Mouse (Mus musculus) embryonic facial prominence, embryonic 15.5 days (tissue): Measurements from ENCODE around the gene Gal. TPM values are rescaled to one million over a fixed set of nuclear protein-coding genes. Genes with fewer than 3 reads are reported as not detected.

Source experiments
- ATAC-seq: fragments of 200-750 bp; cut with Nextera tagmentation; 2 replicates; pipeline ENCODE4 v1.8.0; 2017; ENCODE audit warnings: low read depth, moderate TSS enrichment; ENCODE audit not compliant: insufficient number of reproducible peaks, low FRiP score, low TSS enrichment
- H3K27ac ChIP-seq: fragments of 300-500 bp; sonication (generic); replicated peaks from 2 replicates; pipeline ENCODE4 v1.5.1; 2015; ENCODE audit warnings: mild to moderate bottlenecking, inconsistent platforms
- H3K27me3 ChIP-seq: fragments of 300-500 bp; sonication (generic); 2 replicates; pipeline ENCODE4 v1.6.1; 2015; ENCODE audit warnings: inconsistent platforms
- H3K36me3 ChIP-seq: fragments of 300-500 bp; sonication (generic); 2 replicates; pipeline ENCODE4 v1.6.1; 2015; ENCODE audit warnings: mild to moderate bottlenecking, inconsistent platforms
- H3K4me1 ChIP-seq: fragments of 300-500 bp; sonication (generic); 2 replicates; pipeline ENCODE4 v1.6.1; 2015; ENCODE audit warnings: inconsistent platforms
- H3K4me2 ChIP-seq: fragments of 300-500 bp; sonication (generic); replicated peaks from 2 replicates; pipeline ENCODE4 v1.6.1; 2015; ENCODE audit warnings: mild to moderate bottlenecking, inconsistent platforms
- H3K4me3 ChIP-seq: fragments of 300-500 bp; sonication (generic); replicated peaks from 2 replicates; pipeline ENCODE4 v1.5.1; 2015; ENCODE audit warnings: mild to moderate bottlenecking, inconsistent platforms
- H3K9ac ChIP-seq: fragments of 300-500 bp; sonication (generic); 2 replicates; pipeline ENCODE4 v1.6.1; 2015; ENCODE audit warnings: inconsistent platforms
- H3K9me3 ChIP-seq: fragments of 300-500 bp; sonication (generic); replicated peaks from 2 replicates; pipeline ENCODE4 v1.6.1; 2016; ENCODE audit warnings: inconsistent platforms
- WGBS: fragments of 180-500 bp; shearing (Covaris S2); methylation state at CpG from one replicate; pipeline ENCODE4 v1.1.7; 2015; 5-methylcytosine and 5-hydroxymethylcytosine counted together
- polyA plus RNA-seq: library from polyadenylated mRNA; unstranded; fragments of >200 nt; fragmentation: Nextera tagmentation; extraction: Ambion mirVana; gene quantifications from 2 replicates; pipeline ENCODE4 v1.2.1, GENCODE M21; 2015

The Gal gene
- 1.8 and 3.8 TPM in 2 replicates for polyA plus RNA-seq

DNA sequence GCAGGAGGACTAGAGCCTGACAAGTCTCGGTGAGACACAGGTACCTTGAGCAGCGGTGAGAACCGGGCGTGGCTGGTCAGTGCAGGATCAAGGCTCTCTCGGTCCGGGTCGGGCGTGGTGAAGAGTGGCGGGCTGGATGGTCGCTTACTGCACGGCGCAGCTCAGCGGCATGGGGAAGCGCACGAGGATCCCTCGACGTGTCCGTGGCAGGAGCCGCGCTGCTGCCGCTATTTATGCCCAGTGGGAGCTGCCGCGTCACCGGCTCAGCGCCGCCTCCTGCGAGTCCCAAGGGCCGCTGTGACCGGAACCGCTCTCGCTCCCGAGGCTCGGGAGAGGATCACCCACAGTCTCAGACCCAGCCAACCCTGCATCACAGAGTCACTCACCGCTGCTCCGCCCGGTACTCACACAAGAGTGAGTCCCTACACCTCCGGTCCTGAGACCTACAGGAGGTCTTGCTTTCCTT lies at the start of gene Gal:
Gene Gal (minus strand): TSS at position 277 of the 466 bp plus-strand sequence.
- peak within 1 kb of the TSS; percentile 32 for H3K4me3 ChIP-seq
- 4% methylated on average over 34 of the region's 37 CpGs for WGBS
- H3K36me3 ChIP-seq, result no peaks in the 10 kb centered on the region
- H3K9ac ChIP-seq, result no peak within 1 kb of the TSS
- H3K4me2 ChIP-seq, result peak within 1 kb of the TSS; percentile 55
- H3K27me3 ChIP-seq, result peaks cover 41% of the 10 kb centered on the region
- ATAC-seq, result no peak
- peaks cover 9% of the 10 kb centered on the region for H3K4me1 ChIP-seq
- no peak within 1 kb of the TSS for H3K27ac ChIP-seq
- H3K9me3 ChIP-seq, result 0 out of 2 replicates have a peak, but pooled peaks cover 4% of the 10 kb centered on the region

DNA sequence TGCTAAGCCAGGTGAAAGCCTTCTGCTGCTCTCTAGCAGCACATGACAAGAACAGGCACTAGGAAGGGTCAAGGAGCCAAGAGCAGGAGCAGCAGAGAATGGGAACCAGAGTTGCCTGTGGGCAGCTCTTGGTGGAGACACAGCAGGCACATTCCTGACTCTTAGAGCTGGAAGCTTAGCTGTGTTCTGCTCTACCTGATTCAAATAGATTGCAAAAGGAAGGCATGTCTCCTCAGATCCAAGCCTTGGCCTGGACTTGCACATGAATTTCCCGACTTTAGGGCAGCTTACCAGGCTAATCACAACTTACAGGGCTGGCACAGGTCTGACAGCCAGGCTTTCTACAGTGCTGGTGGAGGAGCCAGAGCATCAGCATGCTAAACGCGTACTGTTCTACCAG lies 45.6 kb upstream of the Gal start:
- H3K9me3 ChIP-seq, result no peaks in the 10 kb centered on the region
- H3K4me2 ChIP-seq, result no peak overlapping the region
- H3K27me3 ChIP-seq, result no peaks in the 10 kb centered on the region
- 73% methylated on average over 3 of the region's 3 CpGs for WGBS
- ATAC-seq, result no peak
- peaks cover 89% of the 10 kb centered on the region for H3K36me3 ChIP-seq
- no peak overlapping the region for H3K9ac ChIP-seq
- H3K4me1 ChIP-seq, result no peaks in the 10 kb centered on the region
- H3K4me3 ChIP-seq, result no peak overlapping the region
- H3K27ac ChIP-seq, result 0 out of 2 replicates have a peak overlapping the region, but pooled peaks have one; percentile 8

DNA sequence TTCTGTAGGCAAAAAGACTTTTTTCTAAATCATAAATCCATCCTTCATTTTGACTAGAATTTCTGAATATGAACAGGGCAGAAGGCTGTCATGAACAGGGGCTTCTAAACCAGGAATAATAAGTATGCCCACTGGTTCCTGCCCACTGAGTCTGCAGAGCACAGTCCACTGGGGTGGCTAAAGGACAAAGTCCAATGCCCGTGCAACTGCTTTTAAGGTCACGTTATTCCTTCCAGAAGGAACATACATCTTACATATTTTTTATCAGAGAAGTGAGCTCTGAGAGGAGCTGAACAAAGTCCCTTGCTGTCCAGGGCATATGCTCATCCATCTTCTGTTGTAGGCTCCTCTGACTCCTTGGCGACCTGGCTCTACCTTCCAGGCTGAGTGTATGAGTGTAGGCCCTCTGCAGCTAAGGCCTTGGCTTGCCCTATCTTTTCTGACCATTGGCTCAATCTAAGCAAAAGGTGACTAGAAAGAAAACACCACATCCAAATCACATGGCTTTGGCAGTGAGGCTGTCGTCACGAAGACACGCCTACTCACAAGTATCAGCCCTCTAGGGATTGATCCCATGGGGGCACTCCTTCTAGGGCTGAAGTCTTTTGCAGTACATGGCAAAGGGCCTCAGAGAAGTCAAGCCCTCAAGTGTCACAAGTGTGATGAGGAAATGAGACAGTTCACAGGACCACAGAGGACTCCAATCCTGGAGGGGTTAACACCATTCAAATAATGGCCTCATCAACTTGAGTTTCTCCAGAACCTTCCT lies 44.2 kb upstream of the Gal start:
- 90% methylated on average over 6 of the region's 6 CpGs for WGBS
- no peak overlapping the region for H3K9ac ChIP-seq
- ATAC-seq, result no peak

DNA sequence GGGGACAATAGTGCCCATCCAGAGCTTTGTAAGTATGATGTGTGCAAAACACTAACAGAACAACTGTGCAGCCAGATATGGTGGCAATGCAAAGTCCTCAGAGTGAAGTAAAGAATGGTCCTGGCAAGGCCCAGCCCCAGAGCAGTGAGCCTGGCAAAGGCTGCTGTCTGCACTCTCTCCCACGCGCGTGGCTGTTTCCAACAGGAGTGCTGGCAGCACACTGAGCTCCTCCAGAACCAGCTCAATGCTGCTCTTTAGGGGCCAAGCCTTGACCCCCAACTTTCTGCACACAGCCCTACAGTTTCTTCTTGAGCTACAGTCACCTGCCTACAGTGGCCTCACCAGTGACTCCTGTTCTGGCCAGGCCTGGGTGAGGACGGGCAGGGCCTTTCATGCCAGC lies 43.4 kb upstream of the Gal start:
- Histone ChIP-seq H3K4me1 (no peaks in the 10 kb centered on the region), H3K9ac (no peak overlapping the region), H3K27me3 (no peaks in the 10 kb centered on the region), H3K4me2 (no peak overlapping the region), H3K36me3 (peaks cover 83% of the 10 kb centered on the region), H3K9me3 (no peaks in the 10 kb centered on the region), H3K4me3 (no peak overlapping the region), H3K27ac (no peak overlapping the region)
- ATAC-seq, result no peak
- 93% methylated on average over 4 of the region's 4 CpGs for WGBS

More for the DNA sequence above, 44.2 kb upstream of the Gal start:
- Histone ChIP-seq H3K4me2 (no peak overlapping the region), H3K27ac (no peak overlapping the region), H3K9me3 (no peaks in the 10 kb centered on the region), H3K4me3 (no peak overlapping the region), H3K27me3 (no peaks in the 10 kb centered on the region), H3K36me3 (peaks cover 86% of the 10 kb centered on the region), H3K4me1 (no peaks in the 10 kb centered on the region)

DNA sequence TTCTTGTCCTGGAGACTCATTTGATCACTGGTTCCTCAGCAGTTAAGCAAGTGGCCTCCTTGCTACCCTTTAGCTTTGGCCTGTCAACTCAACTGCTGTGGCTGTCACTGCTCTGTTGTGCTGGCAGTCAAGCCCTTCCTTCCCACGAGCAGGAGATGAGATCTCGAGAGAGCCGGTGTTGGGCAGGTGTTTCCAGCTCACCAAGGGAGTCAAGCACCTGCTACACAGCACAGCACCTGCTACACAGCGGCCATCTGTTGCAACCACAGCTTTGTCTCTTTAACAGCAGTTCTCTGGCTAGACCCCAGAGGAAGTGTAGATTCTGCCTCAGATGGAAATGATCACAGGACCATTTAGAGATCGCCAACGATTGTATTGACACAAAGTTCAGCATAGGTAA lies 37.3 kb upstream of the Gal start:
- H3K9me3 ChIP-seq, result no peaks in the 10 kb centered on the region
- no peak overlapping the region for H3K9ac ChIP-seq
- H3K4me2 ChIP-seq, result no peak overlapping the region
- H3K27me3 ChIP-seq, result no peaks in the 10 kb centered on the region
- 61% methylated on average over 6 of the region's 6 CpGs for WGBS
- 0 out of 2 replicates have a peak overlapping the region, but pooled peaks have one; percentile 8 for H3K27ac ChIP-seq
- peaks cover 22% of the 10 kb centered on the region for H3K36me3 ChIP-seq
- H3K4me3 ChIP-seq, result no peak overlapping the region
- H3K4me1 ChIP-seq, result 0 out of 2 replicates have a peak, but pooled peaks cover 3% of the 10 kb centered on the region
- ATAC-seq, result no peak

DNA sequence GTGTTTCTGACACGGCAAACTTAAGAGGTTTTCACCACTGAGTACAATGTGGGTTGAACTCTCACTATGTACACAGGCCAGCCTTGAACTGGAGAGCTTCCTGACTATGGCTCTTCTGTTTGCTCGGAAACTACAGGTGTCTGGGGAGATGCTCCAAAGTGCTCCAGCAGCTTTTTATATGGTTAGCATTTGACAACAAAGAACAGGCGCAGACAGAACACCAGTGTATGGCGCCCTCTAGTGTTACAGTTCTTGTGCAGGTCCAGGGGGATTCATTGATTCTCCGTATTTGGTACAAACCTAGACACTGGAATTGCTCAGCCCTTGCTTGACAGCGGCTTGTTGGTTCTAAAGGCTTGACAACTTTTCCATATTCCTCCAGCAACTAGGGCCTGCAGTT lies 36.8 kb upstream of the Gal start:
- peak; percentile 40; the same call in 1 of the 2 replicates for ATAC-seq
- H3K27me3 ChIP-seq, result no peaks in the 10 kb centered on the region
- 20% methylated on average over 6 of the region's 6 CpGs for WGBS

DNA sequence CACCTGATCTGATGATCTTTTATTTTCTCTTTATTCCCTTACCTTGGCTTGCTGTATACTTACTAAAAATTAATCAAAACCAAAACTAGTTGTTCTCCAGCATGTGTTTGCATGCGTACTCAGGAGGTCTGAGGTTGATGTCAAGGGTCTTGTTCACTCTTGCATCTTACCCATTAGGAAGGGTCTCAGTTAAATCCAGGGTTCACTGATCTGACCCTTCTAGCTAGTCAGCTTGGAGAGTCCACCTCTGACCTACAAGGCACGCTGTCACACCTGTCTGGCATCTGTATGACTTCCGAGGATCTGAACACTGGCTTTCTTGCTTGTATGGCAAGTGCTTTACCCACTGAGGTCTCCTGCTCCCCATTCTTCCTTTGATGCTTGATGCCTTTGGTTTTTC lies 36.4 kb upstream of the Gal start:
- peaks cover 21% of the 10 kb centered on the region for H3K36me3 ChIP-seq
- no peaks in the 10 kb centered on the region for H3K9me3 ChIP-seq
- WGBS, result 88% methylated on average over 3 of the region's 3 CpGs
- H3K27ac ChIP-seq, result no peak overlapping the region
- H3K9ac ChIP-seq, result no peak overlapping the region
- H3K4me2 ChIP-seq, result no peak overlapping the region
- H3K4me3 ChIP-seq, result no peak overlapping the region
- 0 out of 2 replicates have a peak, but pooled peaks cover 3% of the 10 kb centered on the region for H3K4me1 ChIP-seq
- ATAC-seq, result no peak
- no peaks in the 10 kb centered on the region for H3K27me3 ChIP-seq

More for the DNA sequence above, 36.8 kb upstream of the Gal start:
- no peak overlapping the region for H3K4me2 ChIP-seq
- no peak overlapping the region for H3K27ac ChIP-seq
- 0 out of 2 replicates have a peak, but pooled peaks cover 3% of the 10 kb centered on the region for H3K4me1 ChIP-seq
- H3K9me3 ChIP-seq, result no peaks in the 10 kb centered on the region
- H3K4me3 ChIP-seq, result no peak overlapping the region
- H3K9ac ChIP-seq, result no peak overlapping the region
- peaks cover 21% of the 10 kb centered on the region for H3K36me3 ChIP-seq

DNA sequence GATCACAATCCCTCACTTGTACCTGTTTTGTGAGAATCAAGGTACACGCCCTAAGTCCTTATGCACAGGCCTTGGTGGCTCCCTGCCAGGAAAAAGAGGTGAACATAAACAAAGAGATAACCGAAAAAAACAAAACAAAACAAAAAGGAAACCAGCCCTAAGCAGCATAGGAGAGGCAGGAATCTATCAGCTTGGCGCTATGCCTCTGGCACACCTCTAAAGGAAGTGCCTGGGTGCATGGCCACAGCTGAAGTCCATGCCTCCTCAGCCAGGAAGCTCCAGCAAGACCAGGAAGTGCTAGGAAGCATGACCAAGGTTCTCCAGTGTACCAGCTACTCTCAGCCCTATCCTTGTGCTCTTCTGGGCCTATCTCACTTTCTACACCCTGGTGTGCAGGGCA lies 34.9 kb upstream of the Gal start:
- Histone ChIP-seq H3K27me3 (no peaks in the 10 kb centered on the region), H3K4me1 (0 out of 2 replicates have a peak, but pooled peaks cover 3% of the 10 kb centered on the region), H3K36me3 (peaks cover 9% of the 10 kb centered on the region), H3K4me2 (no peak overlapping the region), H3K4me3 (no peak overlapping the region), H3K9ac (no peak overlapping the region), H3K9me3 (no peaks in the 10 kb centered on the region), H3K27ac (no peak overlapping the region)
- 61% methylated on average over 3 of the region's 3 CpGs for WGBS
- no peak for ATAC-seq

DNA sequence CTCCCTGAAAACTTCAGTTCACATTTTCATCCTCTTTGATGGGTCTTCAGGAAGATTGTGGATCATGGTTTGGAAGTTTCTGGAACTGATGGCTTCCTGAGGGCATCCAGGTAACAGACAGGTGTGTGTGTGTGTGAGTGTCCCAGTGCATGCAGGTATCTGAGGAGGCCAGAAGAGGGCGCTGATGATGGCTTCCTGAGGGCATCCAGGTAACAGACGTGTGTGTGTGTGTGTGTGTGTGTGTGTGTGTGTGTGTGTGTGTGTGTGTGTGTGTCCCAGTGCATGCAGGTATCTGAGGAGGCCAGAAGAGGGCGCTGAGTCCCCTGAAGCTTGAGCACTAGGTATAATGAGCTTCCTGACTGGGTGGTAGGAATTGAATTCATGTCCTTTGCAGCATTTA lies 33.0 kb upstream of the Gal start:
- Histone ChIP-seq H3K4me3 (no peak overlapping the region), H3K9ac (no peak overlapping the region), H3K36me3 (no peaks in the 10 kb centered on the region), H3K27ac (no peak overlapping the region), H3K4me2 (no peak overlapping the region), H3K4me1 (0 out of 2 replicates have a peak, but pooled peaks cover 3% of the 10 kb centered on the region), H3K9me3 (no peaks in the 10 kb centered on the region), H3K27me3 (no peaks in the 10 kb centered on the region)
- 64% methylated on average over 3 of the region's 3 CpGs for WGBS
- ATAC-seq, result no peak

DNA sequence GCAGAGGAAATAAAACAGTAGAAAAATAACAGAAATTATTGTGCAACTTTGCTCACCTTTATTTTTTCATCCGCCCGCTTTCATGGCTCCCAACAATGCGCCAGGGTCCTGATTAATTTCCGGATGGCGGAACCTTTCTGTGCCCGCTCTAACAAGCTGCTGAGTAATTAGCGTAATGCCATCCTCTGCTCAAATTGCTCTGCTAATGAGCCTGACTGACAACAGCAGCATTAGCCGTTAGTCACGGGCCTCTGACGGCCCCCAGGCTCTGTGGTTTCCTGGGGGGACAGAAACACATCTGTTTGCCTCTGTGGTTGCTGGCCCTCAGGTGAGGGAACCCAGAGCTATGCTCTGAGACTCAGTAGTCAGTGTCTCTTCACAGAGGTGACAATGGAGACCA lies 26.7 kb upstream of the Gal start:
- Histone ChIP-seq H3K36me3 (no peaks in the 10 kb centered on the region), H3K9ac (no peak overlapping the region), H3K4me3 (no peak overlapping the region), H3K9me3 (no peaks in the 10 kb centered on the region), H3K27ac (no peak overlapping the region), H3K4me2 (no peak overlapping the region), H3K27me3 (no peaks in the 10 kb centered on the region), H3K4me1 (0 out of 2 replicates have a peak, but pooled peaks cover 2% of the 10 kb centered on the region)
- ATAC-seq, result no peak
- WGBS, result 18% methylated on average over 10 of the region's 10 CpGs

DNA sequence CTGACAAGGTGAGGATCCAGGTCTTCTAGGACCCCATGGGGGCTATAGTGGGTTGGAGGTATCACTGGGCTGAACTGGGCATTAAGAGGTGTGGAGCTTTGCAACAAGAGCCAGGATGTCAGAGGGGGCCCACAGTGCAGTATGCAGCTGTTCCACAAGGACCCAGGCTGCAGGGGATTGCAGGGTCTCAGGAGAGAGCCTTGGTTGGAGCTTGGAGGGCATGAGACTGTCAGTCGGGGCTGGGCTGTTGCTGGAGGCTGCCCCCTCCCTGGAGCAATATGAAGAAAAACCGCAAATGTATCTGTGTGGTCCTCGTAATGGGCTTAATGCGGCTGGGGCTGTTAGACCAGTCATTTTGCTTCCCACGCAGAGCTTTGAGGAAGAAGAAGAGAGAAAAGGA lies 26.3 kb upstream of the Gal start:
- no peaks in the 10 kb centered on the region for H3K9me3 ChIP-seq
- no peaks in the 10 kb centered on the region for H3K27me3 ChIP-seq
- H3K27ac ChIP-seq, result no peak overlapping the region
- ATAC-seq, result peak; percentile 55; the same call in 1 of the 2 replicates
- 0 out of 2 replicates have a peak, but pooled peaks cover 2% of the 10 kb centered on the region for H3K4me1 ChIP-seq
- no peak overlapping the region for H3K9ac ChIP-seq
- H3K4me3 ChIP-seq, result no peak overlapping the region
- H3K36me3 ChIP-seq, result no peaks in the 10 kb centered on the region
- 24% methylated on average over 5 of the region's 5 CpGs for WGBS
- no peak overlapping the region for H3K4me2 ChIP-seq
